Mouse (Mus musculus): ENCODE data around the gene Il16. TPM values are rescaled to one million over a fixed set of nuclear protein-coding genes. Genes with fewer than 3 reads are reported as not detected.

The Il16 gene
- polyA plus RNA-seq, 1 experiment from 2014 or later = 0.55 TPM

DNA sequence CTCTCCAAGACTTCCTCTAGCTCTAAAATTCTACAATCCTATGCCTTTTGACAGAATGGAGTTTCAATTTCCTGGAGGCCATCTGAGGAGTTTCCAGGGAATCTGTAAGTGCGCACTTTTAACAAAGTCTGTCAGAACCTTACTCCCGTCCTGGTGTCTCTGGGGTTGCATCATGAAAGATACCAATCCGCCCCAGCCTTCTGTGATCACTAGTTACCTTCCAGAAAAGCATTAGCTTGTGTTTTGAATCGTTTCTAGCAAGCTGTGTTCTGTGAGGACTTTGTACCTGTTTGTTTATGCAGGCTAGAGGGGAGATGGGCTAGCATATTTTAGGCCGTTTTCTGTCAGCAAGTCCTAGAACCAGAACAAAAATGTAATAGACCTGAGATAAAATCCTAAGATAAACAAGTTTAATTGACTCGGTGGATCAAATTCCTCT lies 112.8 kb downstream of the Il16 start:
- no peak overlapping the region for H3K9ac ChIP-seq (replicated peaks; ENCODE audit: low read depth, low read length)
- WGBS = 74% methylated on average over 6 of the region's 6 CpGs

DNA sequence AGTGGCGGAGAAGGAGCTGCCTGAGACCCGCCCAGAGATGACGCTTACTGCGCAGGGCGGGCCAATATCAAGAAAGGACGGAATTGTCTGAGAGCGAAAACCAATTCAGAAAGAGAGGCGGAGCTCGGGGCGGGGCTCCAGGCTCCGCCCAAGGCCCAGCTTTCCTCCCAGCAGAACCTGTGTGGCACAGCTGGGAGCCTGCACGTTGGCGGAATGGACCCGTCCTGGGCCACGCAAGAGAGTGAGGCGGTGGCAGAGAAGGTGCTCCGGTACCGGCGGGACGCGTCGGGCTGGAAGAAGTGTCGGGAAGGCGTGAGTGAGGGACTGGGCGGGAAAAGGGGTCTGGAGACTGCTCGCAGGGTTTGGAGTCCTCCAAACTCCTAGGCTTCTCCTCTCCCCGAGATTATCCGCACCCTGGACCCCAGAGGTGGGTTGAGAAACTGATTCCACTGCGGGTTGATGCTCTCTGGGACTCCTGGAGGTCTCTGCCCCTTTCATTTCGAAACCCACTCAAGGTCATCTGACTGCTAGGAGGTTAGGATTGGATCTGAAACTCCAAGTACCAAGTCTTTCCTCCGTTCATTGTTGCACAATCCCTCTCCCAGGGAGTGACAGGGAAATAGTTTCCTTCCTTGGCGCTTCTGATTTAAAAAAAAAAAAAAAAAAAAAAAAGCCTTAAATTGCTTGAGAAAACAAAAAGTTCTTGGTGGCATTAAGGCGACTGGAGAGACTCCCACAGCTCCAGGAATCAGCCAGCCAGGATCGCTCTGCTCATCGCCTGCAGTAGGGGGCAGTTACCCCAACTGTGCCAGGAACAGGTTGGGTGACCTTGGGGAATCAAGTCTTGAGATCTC lies 113.5 kb downstream of the Il16 start, which contains the start of gene Stard5:
Gene Stard5, plus strand, starts transcription at position 132 of the 854 bp plus-strand sequence.
- peak within 1 kb of the TSS; percentile 70 for H3K4me2 ChIP-seq (ENCODE audit: low read depth, low read length)
- H3K27me3 ChIP-seq (ENCODE audit: control insufficient read depth, insufficient read depth, low read length) = no peaks in the 10 kb centered on the region
- H3K9me3 ChIP-seq (ENCODE audit: control insufficient read depth, low read length) = no peaks in the 10 kb centered on the region
- no peaks in the 10 kb centered on the region for H3K36me3 ChIP-seq (ENCODE audit: control insufficient read depth, insufficient read depth, low read length)
- peak within 1 kb of the TSS; percentile 53 for H3K4me3 ChIP-seq (ENCODE audit: low read depth, low read length)
- H3K4me1 ChIP-seq (ENCODE audit: control insufficient read depth, insufficient read depth, low read length) = 0 out of 2 replicates have a peak, but pooled peaks cover 4% of the 10 kb centered on the region
- H3K9ac ChIP-seq (replicated peaks; ENCODE audit: low read depth, low read length) = peak within 1 kb of the TSS; percentile 62
- peak within 1 kb of the TSS; percentile 73 for H3K27ac ChIP-seq (ENCODE audit: low read depth, low read length)
- ATAC-seq (ENCODE audit: low read depth) = peak; percentile 98
- WGBS = under 1% methylated on average over 35 of the region's 35 CpGs

More for the DNA sequence above, 112.8 kb downstream of the Il16 start:
- H3K9me3 ChIP-seq (ENCODE audit: control insufficient read depth, low read length) = no peaks in the 10 kb centered on the region
- H3K27me3 ChIP-seq (ENCODE audit: control insufficient read depth, insufficient read depth, low read length) = no peaks in the 10 kb centered on the region
- peak overlapping the region; percentile 53; the same call in 1 of the 2 replicates for H3K4me3 ChIP-seq (ENCODE audit: low read depth, low read length)
- no peak overlapping the region for H3K27ac ChIP-seq (ENCODE audit: low read depth, low read length)
- 0 out of 2 replicates have a peak, but pooled peaks cover 4% of the 10 kb centered on the region for H3K4me1 ChIP-seq (ENCODE audit: control insufficient read depth, insufficient read depth, low read length)
- no peak for ATAC-seq (ENCODE audit: low read depth)
- H3K4me2 ChIP-seq (ENCODE audit: low read depth, low read length) = peak overlapping the region; percentile 70; the same call in 1 of the 2 replicates
- H3K36me3 ChIP-seq (ENCODE audit: control insufficient read depth, insufficient read depth, low read length) = no peaks in the 10 kb centered on the region

DNA sequence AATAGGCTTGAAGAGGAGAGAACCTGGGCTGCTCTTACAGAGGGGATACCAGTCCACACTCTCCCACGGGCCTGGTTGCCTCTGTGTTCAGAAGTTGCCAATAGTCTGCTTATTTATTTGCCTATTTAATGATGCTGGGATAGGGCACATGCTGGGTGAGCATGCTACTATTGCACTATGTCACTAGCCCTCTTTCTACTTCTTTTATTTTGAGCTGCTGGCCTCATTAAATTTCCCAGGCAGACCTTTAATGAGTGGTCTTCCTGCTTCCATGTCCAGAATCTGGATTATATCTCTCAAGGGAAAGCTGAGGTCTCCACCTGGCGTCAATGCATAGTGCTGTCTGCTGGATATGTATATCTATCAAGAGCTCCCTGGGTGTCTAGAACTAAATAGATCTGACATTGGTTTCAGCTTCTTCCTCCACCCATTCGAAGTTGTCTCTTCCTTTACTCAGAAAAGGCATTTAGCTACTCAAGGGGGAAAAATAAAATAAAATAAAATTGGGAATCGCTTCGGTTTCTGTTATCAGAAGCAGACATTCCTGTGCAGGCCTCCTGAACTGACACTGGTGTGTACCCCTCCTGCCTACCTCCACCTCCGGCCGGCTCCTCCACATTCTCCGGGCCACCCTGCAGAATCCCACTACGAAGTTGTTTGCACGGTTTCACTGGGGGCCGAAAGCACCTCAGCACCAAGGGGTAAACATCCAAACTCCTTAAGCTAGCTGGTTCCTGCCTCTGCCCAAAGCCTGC lies 114.3 kb downstream of the Il16 start:
- peak; percentile 75 for ATAC-seq (ENCODE audit: low read depth)
- WGBS = 12% methylated on average over 11 of the region's 11 CpGs
- peak overlapping the region; percentile 62 for H3K9ac ChIP-seq (replicated peaks; ENCODE audit: low read depth, low read length)

DNA sequence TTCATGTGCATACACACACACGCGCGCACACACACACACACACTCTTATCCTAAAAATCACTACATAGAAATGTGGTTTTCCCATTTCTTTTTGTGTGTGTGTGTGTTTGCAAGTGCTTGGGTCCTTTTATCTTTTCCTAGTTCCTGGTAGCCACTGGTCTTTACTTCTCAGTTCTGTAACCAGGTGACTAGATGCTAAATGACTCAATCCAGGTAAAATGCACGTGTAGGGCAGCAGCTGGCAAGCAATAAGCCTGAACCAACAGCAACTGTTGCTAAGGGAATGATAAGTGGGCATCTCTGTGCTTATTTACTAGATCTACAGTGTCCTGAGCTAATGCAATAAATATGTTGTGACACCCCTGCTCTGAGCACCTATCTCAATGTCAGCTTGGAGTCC lies 118.2 kb downstream of the Il16 start:
- no peak overlapping the region for H3K9ac ChIP-seq (replicated peaks; ENCODE audit: low read depth, low read length)
- H3K4me2 ChIP-seq (ENCODE audit: low read depth, low read length) = no peak overlapping the region
- no peak for ATAC-seq (ENCODE audit: low read depth)
- no peak overlapping the region for H3K27ac ChIP-seq (ENCODE audit: low read depth, low read length)
- H3K36me3 ChIP-seq (ENCODE audit: control insufficient read depth, insufficient read depth, low read length) = no peaks in the 10 kb centered on the region
- H3K4me1 ChIP-seq (ENCODE audit: control insufficient read depth, insufficient read depth, low read length) = 0 out of 2 replicates have a peak, but pooled peaks cover 4% of the 10 kb centered on the region
- WGBS = 87% methylated on average over 4 of the region's 4 CpGs
- H3K27me3 ChIP-seq (ENCODE audit: control insufficient read depth, insufficient read depth, low read length) = no peaks in the 10 kb centered on the region
- H3K4me3 ChIP-seq (ENCODE audit: low read depth, low read length) = no peak overlapping the region
- no peaks in the 10 kb centered on the region for H3K9me3 ChIP-seq (ENCODE audit: control insufficient read depth, low read length)

More for the DNA sequence above, 114.3 kb downstream of the Il16 start:
- Histone ChIP-seq H3K4me2 (ENCODE audit: low read depth, low read length) (peak overlapping the region; percentile 70), H3K4me1 (ENCODE audit: control insufficient read depth, insufficient read depth, low read length) (0 out of 2 replicates have a peak, but pooled peaks cover 4% of the 10 kb centered on the region), H3K4me3 (ENCODE audit: low read depth, low read length) (peak overlapping the region; percentile 53), H3K27me3 (ENCODE audit: control insufficient read depth, insufficient read depth, low read length) (no peaks in the 10 kb centered on the region), H3K36me3 (ENCODE audit: control insufficient read depth, insufficient read depth, low read length) (no peaks in the 10 kb centered on the region), H3K27ac (ENCODE audit: low read depth, low read length) (peak overlapping the region; percentile 73), H3K9me3 (ENCODE audit: control insufficient read depth, low read length) (no peaks in the 10 kb centered on the region)

DNA sequence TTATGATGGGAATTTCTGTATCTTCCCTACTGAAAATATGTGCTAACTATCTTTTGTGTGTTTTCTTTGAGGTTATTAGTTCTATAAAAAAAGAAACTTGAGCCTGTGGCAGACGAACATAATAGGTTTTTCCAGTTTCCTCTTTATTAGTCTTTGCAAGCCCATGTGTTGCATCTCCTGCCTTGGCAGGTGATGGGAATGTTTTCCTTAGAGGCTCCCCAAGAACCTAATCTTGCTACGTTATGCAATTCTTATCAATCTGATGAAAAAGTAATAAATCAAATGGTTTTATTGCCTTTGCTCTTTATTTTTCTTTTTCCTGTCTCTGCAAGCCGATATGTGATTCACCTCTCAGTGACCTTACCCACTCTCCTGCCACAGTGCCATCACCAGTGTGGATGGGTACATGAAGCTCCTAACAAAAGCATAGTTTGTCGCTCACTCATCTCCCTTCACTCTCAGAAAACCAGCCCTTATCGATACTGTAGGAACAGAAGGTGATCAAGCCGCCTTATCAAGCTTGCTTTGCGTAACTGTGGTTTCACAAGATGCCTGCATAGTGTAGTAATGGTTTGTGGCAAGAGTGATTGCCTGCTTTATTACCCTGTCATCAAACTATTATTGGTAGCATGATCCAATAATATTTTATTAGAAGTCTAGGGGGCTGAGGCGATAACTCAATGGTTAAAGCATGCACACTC lies 118.8 kb downstream of the Il16 start:
- H3K27me3 ChIP-seq (ENCODE audit: control insufficient read depth, insufficient read depth, low read length) = no peaks in the 10 kb centered on the region
- H3K9ac ChIP-seq (replicated peaks; ENCODE audit: low read depth, low read length) = no peak overlapping the region
- no peaks in the 10 kb centered on the region for H3K36me3 ChIP-seq (ENCODE audit: control insufficient read depth, insufficient read depth, low read length)
- 0 out of 2 replicates have a peak, but pooled peaks cover 4% of the 10 kb centered on the region for H3K4me1 ChIP-seq (ENCODE audit: control insufficient read depth, insufficient read depth, low read length)
- WGBS = 82% methylated on average over 8 of the region's 8 CpGs
- no peak for ATAC-seq (ENCODE audit: low read depth)
- no peak overlapping the region for H3K4me2 ChIP-seq (ENCODE audit: low read depth, low read length)
- no peak overlapping the region for H3K4me3 ChIP-seq (ENCODE audit: low read depth, low read length)
- no peak overlapping the region for H3K27ac ChIP-seq (ENCODE audit: low read depth, low read length)
- H3K9me3 ChIP-seq (ENCODE audit: control insufficient read depth, low read length) = no peaks in the 10 kb centered on the region

DNA sequence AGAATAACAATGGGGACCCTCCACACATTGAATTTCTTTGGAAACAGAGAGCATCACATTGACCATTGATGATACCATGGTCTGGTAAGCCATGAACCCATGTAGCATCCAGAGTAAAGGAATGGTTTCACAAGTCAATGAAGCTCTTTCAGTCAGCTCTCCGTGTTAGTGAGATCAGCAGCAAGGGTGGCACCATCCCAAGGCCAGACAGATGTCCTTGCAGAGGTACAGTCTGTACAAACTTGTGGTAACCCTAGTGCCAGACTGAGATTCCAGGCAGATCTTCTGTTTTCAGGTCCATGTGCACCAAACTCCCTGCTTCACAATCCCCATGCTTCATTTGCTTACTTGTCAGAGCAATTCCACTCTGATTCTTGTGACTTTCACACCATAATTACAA lies 121.5 kb downstream of the Il16 start:
- Histone ChIP-seq H3K4me2 (ENCODE audit: low read depth, low read length) (no peak overlapping the region), H3K27ac (ENCODE audit: low read depth, low read length) (no peak overlapping the region)
- 85% methylated on average over 1 of the region's 1 CpGs for WGBS

DNA sequence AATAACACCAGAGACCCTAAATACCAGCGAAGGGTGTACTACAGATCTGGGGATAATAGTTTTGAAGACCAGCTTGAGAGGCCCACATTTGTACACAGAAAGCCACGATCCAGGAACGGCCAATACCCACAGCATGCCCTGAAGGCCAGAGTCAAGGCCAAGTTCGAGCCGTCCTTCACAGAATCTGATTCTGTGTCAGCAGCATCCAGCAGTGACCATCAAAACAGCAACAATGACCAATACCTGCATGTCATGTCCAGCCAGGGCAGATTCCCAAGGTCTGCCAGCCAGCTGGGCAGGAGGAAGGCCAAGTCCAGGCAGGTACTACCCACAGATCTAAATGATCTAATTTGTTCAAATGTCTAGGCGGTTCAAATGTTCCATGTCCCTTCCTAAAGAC lies 122.9 kb downstream of the Il16 start:
- no peak overlapping the region for H3K4me3 ChIP-seq (ENCODE audit: low read depth, low read length)
- no peaks in the 10 kb centered on the region for H3K36me3 ChIP-seq (ENCODE audit: control insufficient read depth, insufficient read depth, low read length)
- H3K27ac ChIP-seq (ENCODE audit: low read depth, low read length) = no peak overlapping the region
- ATAC-seq (ENCODE audit: low read depth) = no peak
- 95% methylated on average over 6 of the region's 6 CpGs for WGBS
- no peak overlapping the region for H3K4me2 ChIP-seq (ENCODE audit: low read depth, low read length)
- H3K9ac ChIP-seq (replicated peaks; ENCODE audit: low read depth, low read length) = no peak overlapping the region
- H3K4me1 ChIP-seq (ENCODE audit: control insufficient read depth, insufficient read depth, low read length) = no peaks in the 10 kb centered on the region
- H3K27me3 ChIP-seq (ENCODE audit: control insufficient read depth, insufficient read depth, low read length) = no peaks in the 10 kb centered on the region
- H3K9me3 ChIP-seq (ENCODE audit: control insufficient read depth, low read length) = no peaks in the 10 kb centered on the region

More for the DNA sequence above, 121.5 kb downstream of the Il16 start:
- H3K27me3 ChIP-seq (ENCODE audit: control insufficient read depth, insufficient read depth, low read length) = no peaks in the 10 kb centered on the region
- ATAC-seq (ENCODE audit: low read depth) = no peak
- H3K4me1 ChIP-seq (ENCODE audit: control insufficient read depth, insufficient read depth, low read length) = no peaks in the 10 kb centered on the region
- H3K4me3 ChIP-seq (ENCODE audit: low read depth, low read length) = no peak overlapping the region
- H3K9me3 ChIP-seq (ENCODE audit: control insufficient read depth, low read length) = no peaks in the 10 kb centered on the region
- H3K36me3 ChIP-seq (ENCODE audit: control insufficient read depth, insufficient read depth, low read length) = no peaks in the 10 kb centered on the region
- no peak overlapping the region for H3K9ac ChIP-seq (replicated peaks; ENCODE audit: low read depth, low read length)

DNA sequence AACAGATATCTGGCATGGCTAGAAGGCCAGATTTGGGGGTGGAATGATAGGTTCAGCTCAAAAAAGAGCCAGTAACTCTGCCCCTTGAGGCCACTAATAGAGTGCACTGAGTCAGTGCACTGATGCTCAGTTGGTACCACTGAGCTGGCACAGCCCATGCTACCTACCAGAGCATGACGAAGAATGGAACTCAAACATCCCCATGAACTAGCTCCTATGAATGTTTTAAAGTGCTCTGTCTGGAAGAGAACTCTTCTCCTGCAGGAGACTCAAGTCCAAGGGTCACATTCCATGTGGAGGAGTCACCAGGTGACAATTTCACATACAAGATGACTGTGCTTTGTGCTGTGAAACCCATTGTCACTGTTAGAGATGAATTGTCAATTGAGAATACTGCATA lies 126.8 kb downstream of the Il16 start:
- H3K4me1 ChIP-seq (ENCODE audit: control insufficient read depth, insufficient read depth, low read length) = no peaks in the 10 kb centered on the region
- H3K9ac ChIP-seq (replicated peaks; ENCODE audit: low read depth, low read length) = no peak overlapping the region
- no peak for ATAC-seq (ENCODE audit: low read depth)
- no peak overlapping the region for H3K4me2 ChIP-seq (ENCODE audit: low read depth, low read length)
- no peaks in the 10 kb centered on the region for H3K27me3 ChIP-seq (ENCODE audit: control insufficient read depth, insufficient read depth, low read length)
- H3K4me3 ChIP-seq (ENCODE audit: low read depth, low read length) = no peak overlapping the region
- no peaks in the 10 kb centered on the region for H3K9me3 ChIP-seq (ENCODE audit: control insufficient read depth, low read length)
- H3K27ac ChIP-seq (ENCODE audit: low read depth, low read length) = no peak overlapping the region
- no peaks in the 10 kb centered on the region for H3K36me3 ChIP-seq (ENCODE audit: control insufficient read depth, insufficient read depth, low read length)
- 92% methylated on average over 1 of the region's 1 CpGs for WGBS

Data from neural tube, embryonic 14.5 days (tissue).